Mouse (Mus musculus): ENCODE measurements around the gene Phf14. TPM values are rescaled to one million over a fixed set of nuclear protein-coding genes. Genes with fewer than 3 reads are reported as not detected.
A peak's percentile ranks its signal among the peaks of the same experiment; 100 is the strongest.

Phf14 gene
- total and polyA plus RNA-seq, 2 experiments from 2014 or later: 81.5 to 86.2 TPM

DNA sequence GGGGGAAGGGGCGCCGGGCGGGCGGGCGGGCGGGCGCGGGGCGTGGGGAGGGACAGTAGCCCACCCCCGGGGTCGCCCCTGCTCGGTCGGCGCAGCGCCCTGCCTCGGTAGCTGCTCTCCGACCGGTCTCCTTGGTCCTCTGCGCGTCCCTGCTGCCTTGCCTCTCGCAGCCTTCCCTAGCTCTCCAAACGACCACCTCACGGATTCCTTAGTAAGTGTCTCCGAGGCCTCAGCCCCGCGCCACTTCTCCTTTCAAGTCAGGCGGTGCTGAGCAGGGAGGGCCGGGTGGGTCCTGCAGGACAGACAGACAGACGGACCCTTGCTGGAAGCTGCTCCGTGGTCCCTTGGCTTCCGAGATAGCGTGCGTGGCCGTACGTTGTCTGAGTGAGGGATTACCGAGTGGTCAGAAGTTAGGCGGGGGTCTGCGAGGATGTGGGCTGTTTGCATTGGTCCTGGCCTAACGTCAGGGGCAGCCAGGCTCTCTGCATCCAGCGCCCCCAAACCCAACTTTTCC lies 18.5 kb downstream of the Phf14 start:
- Histone ChIP-seq H3K4me2 (ENCODE audit: low read depth, low read length) (peak overlapping the region; percentile 67), H3K9ac (replicated peaks; ENCODE audit: low read length) (peak overlapping the region; percentile 99), H3K4me3 (ENCODE audit: low read length) (peak overlapping the region; percentile 81), H3K9me3 (ENCODE audit: low read length) (no peaks in the 10 kb centered on the region), H3K27ac (peak overlapping the region; percentile 100), H3K36me3 (ENCODE audit: insufficient read depth, low read length) (0 out of 2 replicates have a peak, but pooled peaks cover 5% of the 10 kb centered on the region), H3K4me1 (ENCODE audit: insufficient read depth, low read length) (peaks cover 14% of the 10 kb centered on the region; the same call in 1 of the 2 replicates), H3K27me3 (ENCODE audit: insufficient read depth, low read length) (no peaks in the 10 kb centered on the region)
- under 1% methylated on average over 30 of the region's 40 CpGs for WGBS
- DNase-seq (ENCODE audit: low spot score) (peak; percentile 70), ATAC-seq (peak; percentile 90)
- no peak for TF ChIP-seq CTCF (IDR thresholded peaks at IDR 0.05; ENCODE audit: low read depth)

DNA sequence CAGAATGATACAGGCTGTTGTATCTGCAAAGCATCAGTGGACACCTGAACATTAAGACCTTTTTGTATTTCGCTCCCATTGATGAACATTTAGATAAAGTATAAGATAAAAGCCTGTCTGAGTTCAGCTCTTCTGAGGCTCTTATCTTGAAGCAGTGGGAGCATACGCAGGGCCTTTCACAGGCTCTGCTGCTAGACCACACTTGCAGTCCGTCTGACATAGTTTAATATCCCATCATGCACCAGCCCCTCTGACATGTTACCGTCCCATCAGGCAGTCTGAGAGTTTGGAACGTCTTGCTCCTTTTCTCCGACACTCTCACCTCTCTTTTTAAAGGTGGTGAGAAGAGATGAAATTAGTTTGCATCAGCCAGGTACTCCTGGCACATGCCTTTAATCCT lies 19.9 kb downstream of the Phf14 start:
- H3K27ac ChIP-seq: no peak overlapping the region
- H3K9ac ChIP-seq (replicated peaks; ENCODE audit: low read length): no peak overlapping the region
- 0 out of 2 replicates have a peak, but pooled peaks cover 5% of the 10 kb centered on the region for H3K36me3 ChIP-seq (ENCODE audit: insufficient read depth, low read length)
- no peaks in the 10 kb centered on the region for H3K27me3 ChIP-seq (ENCODE audit: insufficient read depth, low read length)
- H3K9me3 ChIP-seq (ENCODE audit: low read length): no peaks in the 10 kb centered on the region
- DNase-seq (ENCODE audit: low spot score) (no peak), ATAC-seq (no peak)
- no peak overlapping the region for H3K4me3 ChIP-seq (ENCODE audit: low read length)
- H3K4me2 ChIP-seq (ENCODE audit: low read depth, low read length): peak overlapping the region; percentile 67; the same call in 1 of the 2 replicates
- H3K4me1 ChIP-seq (ENCODE audit: insufficient read depth, low read length): peaks cover 14% of the 10 kb centered on the region; the same call in 1 of the 2 replicates
- no peak for TF ChIP-seq CTCF (IDR thresholded peaks at IDR 0.05; ENCODE audit: low read depth)
- WGBS: 78% methylated on average over 6 of the region's 6 CpGs

DNA sequence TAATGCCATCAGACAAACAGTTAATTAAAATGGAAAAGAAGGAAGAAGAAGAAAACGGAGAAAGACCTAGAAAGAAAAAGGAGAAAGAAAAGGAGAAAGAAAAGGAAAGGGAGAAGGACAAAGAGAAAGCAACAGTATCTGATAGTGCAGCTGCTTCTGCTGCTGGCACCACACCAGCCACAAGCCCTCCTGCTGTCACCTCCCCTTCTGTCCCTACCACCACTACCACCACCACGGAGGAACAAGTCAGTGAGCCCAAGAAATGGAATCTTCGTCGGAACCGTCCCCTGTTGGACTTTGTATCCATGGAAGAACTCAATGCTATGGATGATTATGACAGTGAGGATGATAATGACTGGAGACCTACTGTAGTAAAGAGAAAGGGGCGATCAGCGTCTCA lies 25.8 kb downstream of the Phf14 start:
- WGBS: 89% methylated on average over 7 of the region's 7 CpGs
- Histone ChIP-seq H3K4me1 (ENCODE audit: insufficient read depth, low read length) (peaks cover 4% of the 10 kb centered on the region; the same call in 1 of the 2 replicates), H3K27ac (no peak overlapping the region), H3K36me3 (ENCODE audit: insufficient read depth, low read length) (no peaks in the 10 kb centered on the region), H3K9me3 (ENCODE audit: low read length) (no peaks in the 10 kb centered on the region), H3K27me3 (ENCODE audit: insufficient read depth, low read length) (no peaks in the 10 kb centered on the region), H3K4me2 (ENCODE audit: low read depth, low read length) (no peak overlapping the region), H3K9ac (replicated peaks; ENCODE audit: low read length) (no peak overlapping the region), H3K4me3 (ENCODE audit: low read length) (no peak overlapping the region)
- DNase-seq (ENCODE audit: low spot score) (no peak), ATAC-seq (no peak)
- no peak for TF ChIP-seq CTCF (IDR thresholded peaks at IDR 0.05; ENCODE audit: low read depth)

DNA sequence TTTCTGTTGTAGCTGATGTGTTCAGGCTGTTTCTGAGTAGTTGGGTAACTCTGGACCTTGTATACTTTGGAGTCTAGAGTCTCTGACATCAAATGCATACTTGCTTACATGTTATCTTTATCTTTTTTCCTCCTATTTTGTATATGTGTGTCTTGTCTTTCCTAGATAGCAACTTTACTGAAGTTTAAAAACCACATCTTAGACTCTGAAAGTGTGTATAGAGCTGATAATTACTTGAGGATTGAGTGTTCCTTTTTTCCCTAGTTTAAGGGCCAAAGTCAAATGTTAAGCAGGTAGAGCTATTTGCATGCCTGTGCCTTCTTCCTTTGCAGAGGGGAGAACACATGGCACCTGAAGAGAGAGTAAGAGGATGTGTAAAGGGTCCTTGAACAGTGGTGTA lies 33.3 kb downstream of the Phf14 start:
- TF ChIP-seq CTCF (IDR thresholded peaks at IDR 0.05; ENCODE audit: low read depth): no peak
- no peak for DNase-seq (ENCODE audit: low spot score)
- no peak for ATAC-seq
- H3K27me3 ChIP-seq (ENCODE audit: insufficient read depth, low read length): no peaks in the 10 kb centered on the region
- H3K4me2 ChIP-seq (ENCODE audit: low read depth, low read length): no peak overlapping the region
- no peak overlapping the region for H3K9ac ChIP-seq (replicated peaks; ENCODE audit: low read length)
- H3K9me3 ChIP-seq (ENCODE audit: low read length): no peaks in the 10 kb centered on the region
- H3K4me1 ChIP-seq (ENCODE audit: insufficient read depth, low read length): no peaks in the 10 kb centered on the region
- H3K27ac ChIP-seq: no peak overlapping the region
- H3K36me3 ChIP-seq (ENCODE audit: insufficient read depth, low read length): peaks cover 6% of the 10 kb centered on the region; the same call in 1 of the 2 replicates
- no peak overlapping the region for H3K4me3 ChIP-seq (ENCODE audit: low read length)

DNA sequence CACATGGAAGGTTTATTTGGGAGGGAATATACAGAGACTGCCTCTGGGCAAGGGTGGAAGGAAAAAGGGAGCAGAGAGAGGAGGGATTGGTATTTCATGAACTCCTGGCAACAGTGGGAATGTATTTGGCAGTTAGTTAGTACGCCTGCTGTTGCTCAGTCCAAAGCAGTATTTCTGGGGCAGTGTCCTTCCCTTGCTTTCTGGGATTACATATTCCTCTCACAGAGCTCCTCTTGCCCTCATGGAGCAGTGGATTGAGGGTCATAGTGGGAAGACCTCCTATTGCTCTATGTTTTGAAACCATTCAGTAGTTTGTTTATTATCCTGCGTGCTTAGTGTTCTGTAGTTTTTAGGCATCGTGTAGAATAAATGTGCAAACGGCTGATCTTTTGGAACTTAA lies 34.5 kb downstream of the Phf14 start:
- DNase-seq (ENCODE audit: low spot score) (no peak), ATAC-seq (no peak)
- Histone ChIP-seq H3K36me3 (ENCODE audit: insufficient read depth, low read length) (peaks cover 6% of the 10 kb centered on the region; the same call in 1 of the 2 replicates), H3K9me3 (ENCODE audit: low read length) (no peaks in the 10 kb centered on the region), H3K4me1 (ENCODE audit: insufficient read depth, low read length) (no peaks in the 10 kb centered on the region), H3K27me3 (ENCODE audit: insufficient read depth, low read length) (no peaks in the 10 kb centered on the region), H3K4me2 (ENCODE audit: low read depth, low read length) (no peak overlapping the region), H3K27ac (no peak overlapping the region), H3K4me3 (ENCODE audit: low read length) (no peak overlapping the region), H3K9ac (replicated peaks; ENCODE audit: low read length) (no peak overlapping the region)
- TF ChIP-seq CTCF (IDR thresholded peaks at IDR 0.05; ENCODE audit: low read depth): no peak
- WGBS: 87% methylated on average over 4 of the region's 4 CpGs

DNA sequence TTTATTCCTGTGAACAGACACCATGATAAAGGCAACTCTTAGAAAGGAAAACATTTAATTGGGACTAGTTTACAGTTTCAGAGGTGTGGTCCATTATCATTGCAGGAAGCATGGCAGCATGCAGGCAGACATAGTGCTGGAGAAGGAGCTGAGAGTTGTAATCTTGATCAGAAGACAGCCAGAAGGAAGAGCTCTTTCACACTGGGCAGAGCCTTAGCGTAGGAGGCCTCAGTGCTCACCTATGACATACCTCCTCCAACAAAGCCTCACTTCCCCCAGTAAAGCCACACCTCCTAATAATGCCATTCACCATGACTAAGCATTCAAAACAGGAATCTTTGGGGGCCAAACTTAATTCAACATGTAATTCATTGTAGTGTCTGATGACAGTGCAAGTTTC lies 40.5 kb downstream of the Phf14 start:
- Histone ChIP-seq H3K36me3 (ENCODE audit: insufficient read depth, low read length) (peaks cover 4% of the 10 kb centered on the region; the same call in 1 of the 2 replicates), H3K4me1 (ENCODE audit: insufficient read depth, low read length) (no peaks in the 10 kb centered on the region), H3K4me2 (ENCODE audit: low read depth, low read length) (no peak overlapping the region), H3K27ac (no peak overlapping the region), H3K4me3 (ENCODE audit: low read length) (no peak overlapping the region), H3K9ac (replicated peaks; ENCODE audit: low read length) (no peak overlapping the region), H3K9me3 (ENCODE audit: low read length) (no peaks in the 10 kb centered on the region), H3K27me3 (ENCODE audit: insufficient read depth, low read length) (no peaks in the 10 kb centered on the region)
- DNase-seq (ENCODE audit: low spot score) (no peak), ATAC-seq (no peak)
- TF ChIP-seq CTCF (IDR thresholded peaks at IDR 0.05; ENCODE audit: low read depth): no peak
- WGBS: 91% methylated on average over 1 of the region's 1 CpGs

DNA sequence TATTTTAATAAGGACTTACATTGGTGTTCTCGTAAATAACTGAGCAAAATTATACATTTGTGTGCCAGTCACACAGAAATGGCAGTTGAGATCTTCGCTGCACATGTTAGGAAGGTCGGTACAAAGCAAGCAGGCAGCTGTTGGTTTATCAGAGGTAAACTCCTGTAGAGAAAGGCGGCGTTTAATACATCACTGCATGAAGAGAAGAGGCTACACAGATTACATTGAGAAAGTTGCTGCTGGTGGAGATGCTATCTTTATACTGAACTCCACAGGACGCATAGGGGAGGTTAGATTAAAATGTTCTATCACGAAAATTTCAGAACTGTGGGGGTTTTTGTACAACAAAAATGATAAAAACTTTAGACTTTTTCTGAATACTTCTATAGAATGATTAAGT lies 52.6 kb downstream of the Phf14 start:
- Histone ChIP-seq H3K4me2 (ENCODE audit: low read depth, low read length) (no peak overlapping the region), H3K9me3 (ENCODE audit: low read length) (no peaks in the 10 kb centered on the region), H3K27ac (no peak overlapping the region), H3K4me3 (ENCODE audit: low read length) (no peak overlapping the region), H3K27me3 (ENCODE audit: insufficient read depth, low read length) (no peaks in the 10 kb centered on the region), H3K9ac (replicated peaks; ENCODE audit: low read length) (no peak overlapping the region), H3K4me1 (ENCODE audit: insufficient read depth, low read length) (no peaks in the 10 kb centered on the region), H3K36me3 (ENCODE audit: insufficient read depth, low read length) (peaks cover 4% of the 10 kb centered on the region; the same call in 1 of the 2 replicates)
- DNase-seq (ENCODE audit: low spot score) (no peak), ATAC-seq (no peak)
- WGBS: 86% methylated on average over 7 of the region's 7 CpGs
- TF ChIP-seq CTCF (IDR thresholded peaks at IDR 0.05; ENCODE audit: low read depth): no peak

Measured in hindbrain, postnatal 0 days (tissue).